Mouse (Mus musculus) adrenal gland, adult 18-20 months (tissue): ENCODE data around the gene Ubl3. TPM values are rescaled to one million over a fixed set of nuclear protein-coding genes. Genes with fewer than 3 reads are reported as not detected.
A peak's percentile ranks its signal among the peaks of the same experiment; 100 is the strongest.

ENCODE experiments used
- DNase-seq, 2 experiments: peaks; one replicate each; pipeline ENCODE4 v3.0.0; 2021 to 2022; ENCODE audit warnings: low spot score in 2 of 2
- long read RNA-seq, 2 experiments: library from polyadenylated mRNA; stranded (forward); transcript quantifications; one replicate each; pipeline ENCODE4 v2.0.0; 2021
- total RNA-seq, 2 experiments: library from RNA; stranded (reverse); gene quantifications; 1 replicate in 1 of 2; 2 replicates in 1 of 2; pipeline ENCODE4 v1.2.3; 2021

Gene Ubl3
- total RNA-seq: 100 to 1,000 TPM; 152 to 163 TPM
- long read RNA-seq, experiment 1, transcript Ubl3-201 (5 exons, 2,537 nt): major isoform, 162 of 210 reads
- long read RNA-seq, experiment 1, transcript Ubl3-204 (6 exons, 2,064 nt): minor isoform, 38 of 210 reads
- long read RNA-seq, experiment 1, partial matches to known transcripts: 5 of 210 reads
- long read RNA-seq, experiment 1, other reads (novel, unspliced or antisense): 5 of 210 reads
- long read RNA-seq, experiment 2, transcript Ubl3-201 (5 exons, 2,537 nt): major isoform, 352 of 455 reads
- long read RNA-seq, experiment 2, transcript Ubl3-204 (6 exons, 2,064 nt): minor isoform, 70 of 455 reads
- long read RNA-seq, experiment 2, partial matches to known transcripts: 17 of 455 reads
- long read RNA-seq, experiment 2, other reads (novel, unspliced or antisense): 16 of 455 reads

DNA sequence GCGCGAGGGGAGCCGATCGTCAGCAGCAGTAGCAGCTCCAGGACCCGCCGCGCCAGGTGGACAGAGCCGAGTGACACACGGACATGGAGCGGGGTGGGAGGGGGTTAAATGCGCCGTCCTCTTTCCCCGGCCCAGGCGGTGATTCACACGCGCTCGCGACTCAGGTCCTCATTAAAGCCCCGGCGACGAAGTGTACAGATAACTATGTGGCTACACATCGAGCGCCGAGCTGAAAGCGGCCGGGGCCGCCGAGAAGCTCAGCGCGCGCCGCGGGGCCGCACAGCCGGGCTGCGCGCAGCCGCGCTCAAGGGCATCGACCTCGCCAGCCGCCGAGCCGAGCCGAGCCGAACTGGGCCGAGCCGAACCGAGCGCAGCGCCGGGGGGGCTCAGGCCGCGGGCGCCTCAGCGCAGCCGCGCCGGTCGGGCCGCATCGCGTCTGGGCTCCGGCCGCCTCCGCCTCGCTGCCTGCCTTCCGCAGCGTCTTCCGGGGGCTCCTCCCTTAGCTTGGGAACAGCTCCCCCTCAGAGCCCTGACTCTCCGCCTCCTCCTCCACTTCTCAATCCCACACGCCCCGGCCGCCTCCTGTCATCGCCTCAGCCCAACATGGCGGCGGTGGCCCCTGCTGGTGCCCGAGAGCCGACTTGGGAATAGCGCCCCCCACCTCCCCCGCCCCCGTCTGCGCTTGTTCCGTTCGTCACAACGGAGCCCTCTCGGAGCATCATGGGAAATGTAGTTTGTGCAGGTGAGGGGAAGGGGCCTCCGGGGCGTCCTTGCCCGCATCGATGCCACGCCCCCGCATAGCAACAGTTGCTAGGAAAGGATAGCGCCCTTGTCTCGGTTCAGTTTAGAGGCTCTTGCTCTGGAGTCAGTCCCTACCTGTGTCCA, at the start of gene Ubl3:
Ubl3 (minus strand) TSS at position 603 of the 885 bp plus-strand sequence.
- DNase-seq: peak; percentile 79 to 81

DNA sequence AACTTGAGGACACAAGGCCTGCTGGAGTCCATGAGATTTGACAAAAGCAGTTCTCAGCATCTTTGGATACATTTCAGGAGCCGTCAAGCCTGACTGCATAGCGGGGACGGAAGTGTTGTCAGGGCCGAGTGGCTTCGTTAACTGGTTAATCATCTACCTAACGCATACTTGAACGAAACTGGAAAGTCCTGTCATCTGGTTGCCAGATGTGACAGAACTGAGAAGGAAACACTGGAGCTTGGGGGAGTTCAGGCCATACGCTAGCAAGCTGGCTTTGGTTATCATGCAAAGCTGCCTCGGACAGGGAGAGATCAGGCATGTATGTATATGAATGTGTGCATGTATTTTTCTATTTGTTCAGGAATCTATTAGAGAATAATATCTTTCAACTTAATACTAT, 45.8 kb upstream of the Ubl3 start:
- no peak for DNase-seq

DNA sequence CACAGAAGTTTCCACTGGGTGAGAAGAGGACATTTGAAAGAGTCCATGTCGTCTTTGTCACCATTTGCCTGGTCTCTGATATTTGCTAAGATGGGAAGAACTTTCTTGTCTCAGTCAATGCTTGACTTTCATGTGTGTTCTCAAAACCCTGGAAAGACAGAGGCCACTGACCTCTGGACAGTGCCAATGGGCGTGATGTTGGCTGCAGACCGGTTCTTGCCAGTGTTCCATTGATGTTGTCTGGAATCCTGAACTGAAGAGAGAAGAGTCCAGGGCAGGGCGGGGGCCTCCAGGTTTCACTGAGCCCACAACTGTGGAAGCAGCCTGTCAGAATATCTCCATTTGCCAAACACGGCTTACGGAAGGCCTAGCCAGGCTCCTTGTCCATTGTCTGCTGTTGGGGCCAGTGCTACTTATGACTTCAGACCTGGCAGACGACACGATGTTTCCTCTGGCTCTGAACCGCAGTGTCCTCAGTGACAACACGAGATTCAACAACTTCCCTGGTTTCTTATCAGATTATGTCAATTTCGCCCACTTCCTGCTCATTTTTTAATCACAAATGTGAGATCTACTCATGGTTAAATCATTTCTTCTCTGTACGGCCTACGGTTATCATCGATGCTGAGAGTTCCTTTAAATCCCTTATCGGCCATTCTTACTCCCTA, 43.6 kb upstream of the Ubl3 start:
- no peak for DNase-seq

DNA sequence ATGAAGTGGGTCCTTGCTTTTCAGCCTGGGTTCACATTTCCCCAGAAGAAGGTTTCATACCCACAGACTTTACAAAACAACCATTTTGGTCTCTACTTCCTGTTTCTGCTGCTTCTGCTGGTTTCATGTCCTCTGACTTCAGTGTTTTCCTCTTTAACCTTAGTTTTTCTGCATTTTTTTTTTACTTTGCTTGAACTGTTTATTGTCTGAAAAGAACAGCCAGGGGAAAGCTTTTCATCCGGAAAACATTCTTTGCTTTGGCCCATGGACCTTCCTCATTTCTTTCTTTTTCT, 42.8 kb upstream of the Ubl3 start:
- DNase-seq: no peak

DNA sequence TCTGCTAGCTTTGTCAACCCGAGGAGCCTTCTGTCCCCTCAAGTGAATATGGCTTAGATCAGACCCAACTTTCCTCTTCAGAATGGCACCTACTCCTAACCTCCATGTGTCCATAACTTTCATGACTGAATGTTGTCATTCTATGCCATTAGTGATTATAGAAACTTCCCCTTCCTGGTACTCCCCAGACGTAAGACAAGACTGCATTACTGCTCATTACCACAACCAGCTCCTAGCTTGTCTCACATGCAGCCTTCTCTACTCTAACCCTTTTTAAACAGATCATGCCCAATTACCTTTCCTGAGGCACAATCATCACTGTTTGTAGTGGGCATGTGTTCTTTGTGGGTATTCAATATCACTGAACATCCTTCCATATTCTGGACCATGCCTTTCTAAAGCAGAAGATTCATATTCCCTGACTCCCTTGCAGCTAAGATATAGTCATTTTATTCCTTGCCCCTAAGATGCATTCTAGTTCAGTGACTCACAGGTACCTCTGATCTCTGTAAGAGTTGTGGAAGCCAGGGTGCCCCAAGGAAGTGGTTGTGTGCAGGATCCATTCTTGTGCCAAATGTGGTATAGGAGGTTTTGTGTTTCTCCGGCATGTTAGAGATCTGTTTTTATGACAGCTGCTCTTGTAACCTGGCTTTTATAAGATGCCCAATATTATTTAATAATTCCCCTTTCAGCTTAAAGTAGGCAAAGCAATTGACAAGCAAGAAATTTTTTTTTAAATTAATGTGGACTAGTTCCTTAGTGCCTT, 42.3 kb upstream of the Ubl3 start:
- no peak for DNase-seq

DNA sequence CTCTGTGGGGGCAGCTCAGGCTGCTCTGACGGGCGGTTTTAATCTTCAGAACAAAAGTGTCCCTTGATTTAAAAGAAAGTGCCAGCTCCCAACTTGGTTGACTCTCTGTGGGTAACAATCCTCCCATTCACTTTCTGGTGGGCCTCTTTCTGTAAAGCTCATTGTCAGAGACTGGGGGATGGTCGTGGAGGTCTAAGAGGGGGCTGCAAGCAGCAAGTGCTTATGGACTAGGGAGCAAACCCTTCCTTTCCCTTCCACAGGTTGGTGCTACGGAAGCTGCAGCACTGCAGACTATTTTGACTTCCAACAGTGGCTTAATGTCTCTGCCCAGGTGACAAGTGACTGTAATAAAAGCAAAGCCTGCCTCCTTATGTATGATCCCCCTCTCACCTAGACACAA, 41.0 kb upstream of the Ubl3 start:
- no peak for DNase-seq

DNA sequence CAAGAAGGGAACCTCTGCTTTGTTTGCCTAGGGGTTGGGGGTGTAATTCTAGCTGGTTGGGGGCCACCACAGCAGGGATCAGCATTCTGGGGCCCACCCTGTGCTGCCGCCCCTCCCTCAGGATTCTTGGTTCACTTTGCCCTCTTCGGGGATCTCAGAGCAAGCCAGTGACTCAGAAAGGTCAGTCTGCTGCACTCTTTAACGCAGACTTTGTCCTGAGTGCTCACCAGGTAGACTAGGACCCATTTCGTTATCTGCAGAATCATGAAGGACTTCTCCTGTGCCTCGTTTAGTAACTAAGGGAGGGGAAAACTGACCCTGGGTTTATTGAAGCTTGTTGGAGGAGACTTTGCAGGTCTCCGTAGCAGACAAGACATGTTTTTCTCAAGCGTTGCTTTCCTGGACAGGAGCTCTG, 38.9 kb upstream of the Ubl3 start:
- DNase-seq: no peak

DNA sequence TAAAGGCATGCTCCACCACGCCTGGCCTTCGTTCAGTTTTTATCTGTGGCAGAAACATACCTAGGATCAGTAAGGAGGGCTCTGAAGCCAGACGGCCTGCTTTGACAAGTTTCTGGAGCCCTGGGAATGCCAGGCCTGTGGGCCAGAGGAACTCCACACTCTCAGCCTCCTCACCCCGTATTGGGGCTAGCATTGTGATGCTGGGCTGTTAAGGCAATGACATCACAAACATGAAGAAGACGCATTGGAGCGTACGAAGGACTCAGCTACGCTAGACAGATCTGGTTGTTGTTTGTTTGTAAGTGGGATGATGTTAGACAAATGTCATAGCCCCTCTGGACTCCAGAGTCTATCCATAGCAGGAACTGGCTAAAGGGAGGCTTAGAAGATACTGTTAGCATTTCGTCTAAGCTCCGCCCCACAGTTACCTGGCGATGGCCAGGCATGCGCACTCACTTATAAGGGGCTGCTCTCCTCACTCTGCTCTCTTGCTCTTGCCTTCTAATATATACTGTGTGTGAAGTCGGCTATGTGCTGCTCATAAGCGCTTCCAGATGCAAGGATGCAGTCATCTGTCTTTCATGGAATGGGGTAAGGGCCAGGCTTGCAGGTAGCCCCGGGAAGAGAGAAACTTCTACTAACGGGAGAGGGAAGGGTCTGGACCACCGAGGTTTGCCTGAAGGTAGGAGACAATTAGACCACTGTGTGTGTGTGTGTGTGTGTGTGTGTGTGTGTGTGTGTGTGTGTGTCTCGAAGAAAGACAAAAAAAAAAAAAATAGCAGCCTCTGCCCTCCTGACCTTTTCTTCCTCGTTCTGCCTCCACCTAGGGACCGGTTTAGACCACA, 38.2 kb upstream of the Ubl3 start:
- DNase-seq: no peak

DNA sequence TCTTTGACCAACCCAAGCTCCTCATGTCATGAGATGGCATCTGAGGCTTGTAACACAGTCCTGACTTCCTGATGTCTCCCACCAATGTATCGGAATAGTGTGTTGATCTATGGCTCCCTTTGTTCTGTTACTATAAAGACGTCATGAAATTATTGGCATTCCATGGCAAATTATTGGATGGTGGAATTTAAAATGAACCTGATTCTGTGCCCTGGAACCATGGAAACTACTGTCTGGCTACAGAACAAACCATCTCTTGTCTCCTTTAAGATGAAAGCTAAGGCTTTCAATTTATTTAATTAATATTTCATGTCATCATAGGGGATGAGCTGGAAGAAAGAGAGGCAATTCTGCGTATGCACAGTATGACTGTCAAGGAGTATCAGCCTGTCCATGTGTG, 36.4 kb upstream of the Ubl3 start:
- DNase-seq: no peak

DNA sequence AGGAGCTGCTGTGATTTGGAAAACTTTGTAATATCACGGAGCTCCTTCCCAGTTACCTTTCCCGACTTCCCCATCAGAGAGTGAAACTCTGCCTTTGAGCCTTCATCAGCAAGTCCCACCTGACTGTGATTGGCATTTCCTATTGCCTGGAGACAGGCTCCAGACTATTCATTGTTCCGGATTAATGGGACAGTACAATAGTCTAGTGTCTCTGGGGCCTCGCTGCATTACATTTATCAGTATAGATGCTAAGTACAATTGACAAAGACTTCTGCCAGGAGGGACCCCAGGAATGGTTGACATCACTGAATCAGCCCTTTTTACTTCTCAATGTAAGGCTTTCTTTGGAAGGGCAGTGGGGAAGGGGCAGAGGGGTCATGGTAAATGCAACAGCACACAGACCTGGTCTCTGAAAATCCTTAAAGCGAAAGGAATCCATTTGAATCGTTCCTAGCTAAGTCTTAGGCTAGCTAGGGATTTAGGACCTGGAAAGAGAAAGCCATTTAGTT, 35.6 kb upstream of the Ubl3 start:
- no peak for DNase-seq

DNA sequence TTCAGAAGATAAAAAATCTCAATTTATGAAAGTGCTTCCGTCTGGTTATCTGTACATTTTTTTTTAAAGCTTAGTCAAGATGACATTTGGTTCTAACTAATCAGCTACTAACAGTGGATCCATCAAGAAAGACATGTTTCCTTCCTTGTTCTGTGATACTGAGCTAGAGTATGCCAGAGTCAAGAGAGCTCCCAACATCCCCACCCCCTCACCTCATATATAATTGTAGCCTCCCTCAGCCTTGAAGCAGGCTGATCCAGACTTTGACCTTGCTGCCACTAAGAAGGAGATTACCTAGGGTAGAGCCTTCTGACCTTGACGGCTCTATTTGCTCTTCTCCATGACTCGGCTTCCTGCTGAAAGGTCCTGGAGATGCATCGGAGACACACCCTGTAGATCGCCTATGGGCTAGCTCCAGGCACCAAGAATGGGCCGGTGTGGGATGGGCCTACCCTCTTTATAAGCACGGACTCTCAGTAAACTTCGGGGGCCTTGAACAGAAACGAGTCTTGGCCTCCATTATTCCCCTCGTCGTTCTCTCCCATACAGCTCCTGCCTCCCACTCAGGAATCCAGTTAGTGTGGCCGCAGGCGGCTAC, 27.9 kb upstream of the Ubl3 start:
- DNase-seq: no peak

DNA sequence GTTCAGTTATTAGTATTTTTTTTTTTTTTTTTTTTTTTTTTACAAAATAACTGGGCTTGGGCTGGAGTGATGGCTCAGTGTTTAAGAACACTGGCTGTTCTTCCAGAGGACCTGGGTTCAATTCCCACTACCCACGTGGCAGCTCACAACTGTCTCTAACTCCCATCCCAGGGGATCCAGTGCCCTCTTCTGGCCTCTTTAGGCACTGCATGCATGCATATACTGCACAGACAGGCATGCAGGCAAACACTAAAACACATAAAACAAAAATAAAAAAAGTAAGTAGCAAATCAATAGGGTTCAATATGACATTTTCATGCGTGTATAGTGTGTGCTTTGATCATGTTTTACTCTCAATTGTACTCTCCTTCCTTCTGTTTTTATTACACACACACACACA, 26.6 kb upstream of the Ubl3 start:
- no peak for DNase-seq

DNA sequence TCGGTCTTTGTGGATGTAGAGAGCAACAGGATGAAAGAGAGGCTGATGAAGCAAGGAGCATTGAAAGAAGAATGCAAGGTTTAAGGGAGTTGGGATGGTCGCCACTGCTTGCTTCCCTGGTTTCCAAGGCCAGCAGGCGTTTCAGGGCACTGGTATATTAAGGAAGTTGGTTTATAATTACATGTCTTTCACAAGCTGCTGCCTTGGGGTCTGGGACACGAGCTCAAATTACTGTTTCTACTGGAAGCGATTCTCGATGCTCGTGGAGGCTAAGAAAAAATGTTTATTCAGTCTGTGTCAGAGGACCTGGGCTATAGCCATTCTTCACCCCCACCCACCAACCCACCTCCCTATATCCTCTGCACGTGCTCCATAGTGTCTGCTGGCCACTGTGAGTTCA, 25.8 kb upstream of the Ubl3 start:
- DNase-seq: no peak

DNA sequence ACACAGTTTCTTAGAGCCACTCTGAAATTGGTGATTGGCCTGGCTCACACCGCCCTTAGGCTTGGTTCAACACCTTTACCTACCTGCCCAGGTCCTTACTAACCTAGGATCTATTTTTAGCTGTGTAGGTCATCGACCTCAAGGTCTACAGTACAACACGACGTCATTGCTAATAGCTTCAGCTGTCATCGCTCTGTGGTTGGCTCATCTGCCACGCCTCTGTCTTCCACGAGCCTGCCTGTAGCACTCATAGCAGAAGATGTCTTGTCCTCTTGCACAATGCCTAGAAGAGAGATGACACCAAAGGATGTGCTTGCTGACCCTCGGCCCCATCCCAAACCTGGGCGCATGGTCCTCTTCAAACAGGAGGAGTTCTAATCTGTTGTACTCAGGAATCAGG, 24.7 kb upstream of the Ubl3 start:
- DNase-seq: no peak

DNA sequence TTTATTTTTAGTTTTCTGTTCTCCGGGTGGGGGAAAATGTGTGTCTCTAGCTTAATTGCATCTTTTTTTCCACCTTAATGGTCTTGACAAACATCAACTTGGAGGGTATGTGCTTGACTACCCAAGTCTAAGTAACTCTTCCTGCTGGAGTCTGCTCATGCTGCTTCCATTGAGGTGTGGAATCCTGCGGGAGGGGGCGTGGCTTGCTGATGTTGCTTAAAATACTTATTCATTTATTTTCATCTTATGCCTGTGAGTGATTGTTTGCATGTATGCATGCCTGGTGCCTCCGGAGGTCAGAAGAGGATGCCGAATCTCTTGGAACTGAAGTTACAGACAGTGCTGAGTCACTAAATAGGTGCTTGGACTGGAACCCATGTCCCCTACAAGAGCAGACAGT, 22.6 kb upstream of the Ubl3 start:
- no peak for DNase-seq

DNA sequence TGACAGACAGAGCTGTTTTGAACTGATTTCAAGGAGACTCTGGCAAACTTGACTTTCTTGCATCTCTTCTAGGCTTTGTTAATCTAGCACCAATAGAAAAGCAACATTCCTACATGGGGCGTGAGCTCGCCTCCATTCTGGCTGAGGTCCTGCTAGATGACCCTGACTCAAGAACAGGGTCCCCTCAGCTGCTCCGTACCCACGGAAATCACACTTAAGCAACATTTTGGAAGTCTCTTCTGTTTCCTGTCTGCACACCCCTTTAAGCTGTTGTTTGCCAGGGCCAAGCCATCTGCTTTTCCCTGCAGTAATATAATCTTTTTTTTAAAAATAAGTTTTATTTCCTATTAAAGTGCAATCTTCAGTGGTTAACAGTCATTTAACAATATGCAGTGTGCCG, 20.1 kb upstream of the Ubl3 start:
- no peak for DNase-seq

DNA sequence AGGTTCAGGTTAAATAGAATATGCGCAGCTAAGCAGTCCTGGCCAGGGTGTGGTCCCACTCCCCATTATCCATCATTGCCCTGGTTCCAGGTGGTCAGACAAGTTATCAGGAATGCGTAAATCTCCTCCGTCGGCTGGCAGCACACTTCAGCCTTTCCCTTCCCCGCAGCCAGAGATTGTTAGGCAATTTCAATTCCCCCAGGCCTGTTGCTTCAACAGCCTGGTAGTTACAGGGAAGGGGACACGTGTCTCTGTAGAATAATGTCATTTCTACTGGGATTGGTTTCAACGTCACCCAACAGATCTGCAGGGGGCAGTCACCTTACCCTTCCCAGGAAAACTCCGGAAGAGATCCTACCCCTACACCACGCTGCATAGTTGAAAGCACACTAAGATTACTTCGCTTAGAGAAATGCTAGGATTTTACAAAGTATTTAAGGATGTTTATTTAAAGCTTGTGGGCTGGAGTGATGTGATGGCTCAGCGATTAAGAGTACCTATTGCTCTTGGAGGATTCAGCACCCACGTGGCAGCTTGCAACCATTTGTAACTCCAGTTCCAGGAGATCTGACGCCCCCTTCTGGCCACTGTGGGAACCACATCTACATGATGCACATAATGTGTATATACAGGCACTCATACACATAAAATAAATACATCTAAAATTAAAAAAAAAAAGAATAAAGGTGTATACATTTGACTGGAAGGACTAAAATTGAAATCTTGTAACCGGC, 18.1 kb upstream of the Ubl3 start:
- DNase-seq: no peak

DNA sequence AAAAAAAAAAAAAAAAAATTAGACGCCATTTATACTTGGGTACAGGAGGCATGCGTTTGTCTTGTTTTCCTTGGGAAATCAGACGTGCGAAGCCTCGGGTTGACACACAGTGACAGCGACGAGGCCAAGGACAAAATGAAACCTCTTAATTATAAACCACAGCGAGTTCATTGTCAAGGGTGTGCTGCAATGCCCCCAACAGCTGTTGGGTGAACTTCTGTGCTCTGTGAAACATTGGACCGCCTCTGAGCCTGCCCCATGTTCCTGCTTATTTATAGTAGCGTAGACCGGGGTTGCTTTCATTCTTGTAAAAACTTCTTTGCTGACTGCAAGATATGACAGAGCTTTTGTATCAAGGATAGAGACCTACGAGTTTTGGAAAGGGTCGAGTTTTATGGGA, 16.9 kb upstream of the Ubl3 start:
- no peak for DNase-seq

DNA sequence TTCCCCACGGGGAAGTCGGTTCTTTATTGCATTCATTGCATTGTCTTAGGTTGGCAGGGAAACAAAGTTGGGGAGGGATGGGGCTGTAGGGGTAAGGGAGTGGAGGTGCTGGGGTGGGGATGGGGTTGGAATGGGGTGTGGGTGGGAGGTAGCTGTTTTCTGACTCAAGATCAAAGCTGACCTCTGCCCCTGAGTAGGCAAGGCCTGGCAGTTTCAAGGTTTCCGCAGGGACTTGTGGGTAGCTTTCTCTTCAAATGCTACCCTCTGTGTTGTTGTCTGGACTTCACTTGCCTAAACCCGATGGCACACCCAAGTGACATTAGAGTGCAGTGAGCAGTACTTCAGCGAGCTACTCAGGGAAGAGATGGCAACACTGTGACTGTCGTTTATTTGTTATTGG, 13.0 kb upstream of the Ubl3 start:
- no peak for DNase-seq
